Mouse (Mus musculus): ENCODE data around the gene Pdzd2.

- TF ChIP-seq GATA1 (IDR thresholded peaks at IDR 0.05; ENCODE audit: low read length) = no peak
- no peak for TF ChIP-seq TAL1 (IDR thresholded peaks at IDR 0.05; ENCODE audit: low read length)
Measured at GRCm38 (mm10) chr15:12545671-12546070, 194.1 kb downstream of the Pdzd2 start.
